Mouse (Mus musculus): ENCODE results near the gene Pllp. TPM values are rescaled to one million over a fixed set of nuclear protein-coding genes. Genes with fewer than 3 reads are reported as not detected.

The Pllp gene
- polyA plus RNA-seq, 1 experiment from 2014 or later = 0.60 TPM

Other genes starting within 250 kb of the Pllp start
- gene Cpne2, start 163.3 kb downstream of the Pllp start, polyA plus RNA-seq (2014; fragmentation: Nextera tagmentation; extraction: Ambion mirVana) = 19.9 and 23.1 TPM in 2 replicates
- 53.4 and 55.2 TPM in 2 replicates for gene Rspry1, start 94.3 kb downstream of the Pllp start, polyA plus RNA-seq (2014; fragmentation: Nextera tagmentation; extraction: Ambion mirVana)
- gene Fam192a, start 94.3 kb downstream of the Pllp start, polyA plus RNA-seq (2014; fragmentation: Nextera tagmentation; extraction: Ambion mirVana) = 102 and 108 TPM in 2 replicates
- 82.3 and 89.1 TPM in 2 replicates for gene Arl2bp, start 29.7 kb downstream of the Pllp start, polyA plus RNA-seq (2014; fragmentation: Nextera tagmentation; extraction: Ambion mirVana)
- not detected in 2 replicates for gene Ccl22, start 49.3 kb upstream of the Pllp start, polyA plus RNA-seq (2014; fragmentation: Nextera tagmentation; extraction: Ambion mirVana)
- 8.8 and 9.4 TPM in 2 replicates for gene Cx3cl1, start 75.7 kb upstream of the Pllp start, polyA plus RNA-seq (2014; fragmentation: Nextera tagmentation; extraction: Ambion mirVana)
- not detected in 2 replicates for gene Ccl17, start 114.2 kb upstream of the Pllp start, polyA plus RNA-seq (2014; fragmentation: Nextera tagmentation; extraction: Ambion mirVana)
- gene Coq9, start 142.0 kb upstream of the Pllp start, polyA plus RNA-seq (2014; fragmentation: Nextera tagmentation; extraction: Ambion mirVana) = 53.7 and 60.5 TPM in 2 replicates
- 144 and 152 TPM in 2 replicates for gene Ciapin1, start 142.1 kb upstream of the Pllp start, polyA plus RNA-seq (2014; fragmentation: Nextera tagmentation; extraction: Ambion mirVana)
- gene Polr2c, start 161.2 kb upstream of the Pllp start, polyA plus RNA-seq (2014; fragmentation: Nextera tagmentation; extraction: Ambion mirVana) = 156 and 173 TPM in 2 replicates
- 19.1 and 19.9 TPM in 2 replicates for gene Dok4, start 180.1 kb upstream of the Pllp start, polyA plus RNA-seq (2014; fragmentation: Nextera tagmentation; extraction: Ambion mirVana)
- gene Ccdc102a, start 221.8 kb upstream of the Pllp start, polyA plus RNA-seq (2014; fragmentation: Nextera tagmentation; extraction: Ambion mirVana) = 18.8 and 19.5 TPM in 2 replicates
- gene Adgrg5, start 227.4 kb upstream of the Pllp start, polyA plus RNA-seq (2014; fragmentation: Nextera tagmentation; extraction: Ambion mirVana) = 0.12 and 0.20 TPM in 2 replicates